Mouse (Mus musculus) heart, adult 8-10 months (tissue): Measurements from ENCODE around the gene Odf3. TPM values are rescaled to one million over a fixed set of nuclear protein-coding genes. Genes with fewer than 3 reads are reported as not detected.

Experiments
- DNase-seq: peaks from one replicate; pipeline ENCODE4 v3.0.0; 2022; ENCODE audit warnings: low spot score
- total RNA-seq, 4 experiments: library from RNA; stranded (reverse); gene quantifications; 2 replicates each; pipeline ENCODE4 v1.2.4; 2022

Odf3 gene
- total RNA-seq, 4 experiments from 2014 or later = not detected

GRCm38 (mm10) chr7:140844905-140845665 lies 2.5 kb upstream of the Odf3 start, which contains the start of gene Scgb1c1:
Gene Scgb1c1 (plus strand): TSS chr7:140845547.
- peak; percentile 90 for DNase-seq

- DNase-seq = no peak
Observed at GRCm38 (mm10) chr7:140845683-140846082, 1.9 kb upstream of the Odf3 start.

GRCm38 (mm10) chr7:140846676-140847075 lies 929 bp upstream of the Odf3 start:
- DNase-seq = no peak

- DNase-seq = no peak
Observed at GRCm38 (mm10) chr7:140848591-140848990, 986 bp downstream of the Odf3 start.

GRCm38 (mm10) chr7:140851916-140852315 lies 4.3 kb downstream of the Odf3 start:
- DNase-seq = no peak

- no peak for DNase-seq
Observed at GRCm38 (mm10) chr7:140853386-140853785, 5.8 kb downstream of the Odf3 start.

- no peak for DNase-seq
Observed at GRCm38 (mm10) chr7:140854483-140854882, 6.9 kb downstream of the Odf3 start.

GRCm38 (mm10) chr7:140855181-140855580 lies 7.6 kb downstream of the Odf3 start:
- DNase-seq = no peak

GRCm38 (mm10) chr7:140855860-140856784 lies 8.5 kb downstream of the Odf3 start, which contains the start of gene Gm45785:
Gene Gm45785 (minus strand): TSS chr7:140856331.
- peak; percentile 93 for DNase-seq

- peak; percentile 94 for DNase-seq
Observed at GRCm38 (mm10) chr7:140856785-140857549, 9.4 kb downstream of the Odf3 start, which contains the start of gene Ric8a. Gene Ric8a (plus strand): TSS chr7:140856957.

GRCm38 (mm10) chr7:140857550-140858505 lies 10.2 kb downstream of the Odf3 start, which contains the start of gene Bet1l:
Gene Bet1l (minus strand): TSS chr7:140857577.
- DNase-seq = no peak

- DNase-seq = no peak
Observed at GRCm38 (mm10) chr7:140858746-140859145, 11.1 kb downstream of the Odf3 start.

GRCm38 (mm10) chr7:140859997-140860396 lies 12.4 kb downstream of the Odf3 start:
- DNase-seq = no peak

- DNase-seq = no peak
Observed at GRCm38 (mm10) chr7:140860728-140861127, 13.1 kb downstream of the Odf3 start.

- DNase-seq = no peak
Observed at GRCm38 (mm10) chr7:140864761-140865160, 17.2 kb downstream of the Odf3 start.

GRCm38 (mm10) chr7:140874224-140874623 lies 26.6 kb downstream of the Odf3 start:
- DNase-seq = no peak

GRCm38 (mm10) chr7:140877364-140877763 lies 29.8 kb downstream of the Odf3 start:
- DNase-seq = no peak

- no peak for DNase-seq
Observed at GRCm38 (mm10) chr7:140879355-140879754, 31.8 kb downstream of the Odf3 start.

GRCm38 (mm10) chr7:140880419-140880818 lies 32.8 kb downstream of the Odf3 start:
- no peak for DNase-seq

- DNase-seq = no peak
Observed at GRCm38 (mm10) chr7:140880865-140881515, 33.4 kb downstream of the Odf3 start.
